Mouse (Mus musculus) lung, postnatal 0 days (tissue): ENCODE measurements around the gene Kcnt2.

Experiments used
- CTCF ChIP-seq: IDR thresholded peaks from 2 replicates; pipeline ENCODE4 v1.5.1; 2016; ENCODE audit warnings: antibody characterized with exemption, mild to moderate bottlenecking
- EP300 ChIP-seq: IDR thresholded peaks from 2 replicates; pipeline ENCODE4 v1.6.1; 2016; ENCODE audit warnings: antibody characterized with exemption, mild to moderate bottlenecking, control low read depth

- TF ChIP-seq CTCF (no peak), EP300 (no peak)
Measured at GRCm38 (mm10) chr1:140434791-140435190, 188.8 kb downstream of the Kcnt2 start.
